Mouse (Mus musculus): Measurements from ENCODE around the gene Camk2d.

- TF ChIP-seq EP300 (IDR thresholded peaks at IDR 0.05) (no peak), CTCF (IDR thresholded peaks at IDR 0.05) (no peak)
Measured at GRCm38 (mm10) chr3:126660575-126660974, 64.5 kb downstream of the Camk2d start.
